Comparison of ENCODE assay signal across 16 mouse cellular contexts in the genomic region with DNA sequence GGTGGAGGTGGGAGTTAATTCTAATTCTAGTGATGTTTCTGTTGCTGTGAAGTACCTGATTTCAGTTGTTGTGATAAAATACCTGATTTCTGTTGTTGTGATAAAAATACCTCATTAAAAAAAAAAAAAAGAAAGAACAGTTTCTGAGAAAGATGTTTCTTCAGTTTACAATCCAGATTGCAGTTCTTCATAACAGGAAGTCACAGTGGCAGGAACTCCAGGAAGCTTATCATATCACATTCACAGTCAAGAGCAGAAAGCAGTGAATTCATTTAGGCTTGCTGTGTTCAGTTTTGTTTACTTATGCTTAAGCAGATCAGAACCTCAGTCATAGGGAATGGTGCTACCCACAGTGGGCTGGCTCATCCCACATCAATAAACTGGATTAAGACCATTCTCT.
"Had no signal": no experiment of that assay in that cellular context is flagged by ENCODE, and none has a peak within 500 bp of the region (broad histone marks: within the 10 kb centered on the region; RNA-seq: fewer than 3 reads in every experiment).

No protein-coding gene starts in this region.

- H3K4me3 ChIP-seq: lung, embryonic 15.5 days; megakaryocyte, embryonic 14.5 days; midbrain, embryonic 13.5 days; midbrain, embryonic 15.5 days; neural tube, embryonic 12.5 days had no signal

- H3K27ac ChIP-seq: lung, embryonic 15.5 days; macrophage; midbrain, embryonic 13.5 days; midbrain, embryonic 15.5 days; neural tube, embryonic 12.5 days had no signal

- H3K27me3 ChIP-seq: lung, embryonic 15.5 days; megakaryocyte, embryonic 14.5 days; midbrain, embryonic 13.5 days; midbrain, embryonic 15.5 days; neural tube, embryonic 12.5 days had no signal

- H3K9me3 ChIP-seq: lung, embryonic 15.5 days; megakaryocyte, embryonic 14.5 days; midbrain, embryonic 13.5 days; midbrain, embryonic 15.5 days; neural tube, embryonic 12.5 days had no signal

- H3K9ac ChIP-seq: liver, postnatal 0 days; lung, embryonic 15.5 days; midbrain, embryonic 13.5 days; midbrain, embryonic 15.5 days; neural tube, embryonic 12.5 days had no signal

- H3K4me1 ChIP-seq: lung, embryonic 15.5 days; midbrain, embryonic 13.5 days; midbrain, embryonic 15.5 days; neural tube, embryonic 12.5 days had no signal

- DNase-seq: liver, postnatal 0 days; lung, adult 2 months; lung, postnatal 14 days; lung, postnatal 36 days; right cerebral cortex, postnatal 14 days; right cerebral cortex, postnatal 4 days; spleen, adult 18-20 months; thymus, adult 18-20 months; thymus, postnatal 14 days; thymus, postnatal 36 days had no signal
